Comparison of ENCODE assay signal across 26 mouse cellular contexts in the genomic region with DNA sequence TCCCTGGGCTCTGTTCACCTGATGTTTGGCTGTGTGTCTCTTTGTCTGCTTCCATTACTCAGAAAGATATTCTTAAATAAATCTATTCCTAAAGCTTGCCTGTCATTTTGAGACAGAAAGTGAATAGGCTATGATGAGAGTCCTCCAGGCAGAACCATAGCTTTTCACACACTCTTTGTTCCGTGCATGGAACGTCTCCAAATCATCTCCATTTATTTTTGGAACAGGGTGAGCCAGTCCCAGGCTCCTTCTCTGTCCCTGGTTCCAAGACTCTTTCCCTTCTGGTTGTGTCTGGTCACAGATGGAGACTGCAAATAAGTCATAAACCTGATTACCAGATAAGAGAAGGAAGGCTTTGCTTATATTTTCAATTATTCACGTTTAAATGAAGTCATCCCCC. TPM values are rescaled to one million over a fixed set of nuclear protein-coding genes. Genes with fewer than 3 reads are reported as not detected.
DNase-seq lines count a peak whose midpoint lies in the region; ATAC-seq and TF ChIP-seq lines count a peak whose summit lies in the region.
"Had no signal": no experiment of that assay in that cellular context is flagged by ENCODE, and none has a peak within 500 bp of the region (broad histone marks: within the 10 kb centered on the region; RNA-seq: fewer than 3 reads in every experiment).

No protein-coding gene starts in this region.

- no peak overlapping the region for H3K9ac ChIP-seq in midbrain, embryonic 13.5 days (replicated peaks)
- H3K9ac ChIP-seq: embryonic facial prominence, embryonic 15.5 days; heart, embryonic 13.5 days; hindbrain, embryonic 15.5 days had no signal

- TF ChIP-seq CTCF in brain, embryonic 14.5 days (IDR thresholded peaks at IDR 0.05; ENCODE audit: borderline replicate concordance, extremely low read depth, insufficient read depth, insufficient read length): no peak
- no peak for TF ChIP-seq CTCF in cerebellum, adult 2 months (IDR thresholded peaks at IDR 0.05; ENCODE audit: borderline replicate concordance, insufficient read depth, low read depth, low read length)

- H3K27ac ChIP-seq in cerebellum, adult 2 months (ENCODE audit: insufficient read depth, low read length): peak overlapping the region; percentile 62; the same call in 1 of the 2 replicates
- no peak overlapping the region for H3K27ac ChIP-seq in midbrain, embryonic 13.5 days
- H3K27ac ChIP-seq: embryonic facial prominence, embryonic 15.5 days; forebrain, embryonic 10.5 days; heart, embryonic 13.5 days; hindbrain, embryonic 15.5 days had no signal

- H3K9me3 ChIP-seq in midbrain, embryonic 13.5 days: no peaks in the 10 kb centered on the region
- H3K9me3 ChIP-seq: embryonic facial prominence, embryonic 15.5 days; G1E; heart, embryonic 13.5 days; hindbrain, embryonic 15.5 days had no signal

- peak; percentile 70 for ATAC-seq in cerebellum, adult (ENCODE audit: insufficient number of reproducible peaks, low FRiP score, low TSS enrichment)
- ATAC-seq in midbrain, embryonic 13.5 days: no peak
- no peak for ATAC-seq in megakaryocyte-erythroid progenitor cell, adult 5-6 weeks (replicated peaks; ENCODE audit: low FRiP score, low TSS enrichment, poor library complexity, severe bottlenecking)
- ATAC-seq: activated CD4-positive, CD25-positive, alpha-beta regulatory T cell, adult 4 months; CD4-positive, CD25-positive, alpha-beta regulatory T cell, adult 4 months; forebrain, embryonic 14.5 days; intestine, embryonic 16.5 days; Patski had no signal

- no peak overlapping the region for H3K4me3 ChIP-seq in cerebellum, adult 2 months (replicated peaks; ENCODE audit: insufficient read depth, low read depth, low read length)
- H3K4me3 ChIP-seq in midbrain, embryonic 13.5 days (replicated peaks): no peak overlapping the region
- H3K4me3 ChIP-seq: embryonic facial prominence, embryonic 15.5 days; erythroblast, embryonic 14.5 days; forebrain, embryonic 10.5 days; heart, embryonic 13.5 days; hindbrain, embryonic 15.5 days had no signal

- peaks cover 26% of the 10 kb centered on the region for H3K4me1 ChIP-seq in cerebellum, adult 2 months (ENCODE audit: control insufficient read depth, insufficient read depth, low read length)
- no peaks in the 10 kb centered on the region; the same call in 1 of the 2 replicates for H3K4me1 ChIP-seq in midbrain, embryonic 13.5 days (replicated peaks)
- H3K4me1 ChIP-seq: heart, embryonic 13.5 days had no signal

- no peak overlapping the region for H3K4me2 ChIP-seq in midbrain, embryonic 13.5 days (replicated peaks)
- H3K4me2 ChIP-seq: embryonic facial prominence, embryonic 15.5 days; heart, embryonic 13.5 days; hindbrain, embryonic 15.5 days had no signal

- 7% methylated on average over 3 of the region's 3 CpGs for WGBS in cerebellum, adult 2 months
- WGBS in midbrain, embryonic 13.5 days: 83% methylated on average over 3 of the region's 3 CpGs

- DNase-seq in cerebellum, postnatal 4 days (ENCODE audit: low spot score in 2 of 2): no peak
- DNase-seq in brain, embryonic 14.5 days (ENCODE audit: low read depth): peak; percentile 23
- peak; percentile 36 to 83 for DNase-seq in cerebellum, adult 2 months
- DNase-seq in cerebellum, postnatal 10 days: peak; percentile 22 to 43
- no peak for DNase-seq in urinary bladder, postnatal 4 days (ENCODE audit: low spot score in 2 of 2)
- DNase-seq: adrenal gland, adult 2 months; adrenal gland, postnatal 25 days; B cell, adult 2 months; gastrocnemius, postnatal 25 days; heart, postnatal 36 days; kidney, adult 9 months had no signal

- TF ChIP-seq POLR2A in brain, embryonic 14.5 days (IDR thresholded peaks at IDR 0.05; ENCODE audit: borderline replicate concordance, extremely low read depth, insufficient read depth, insufficient read length, poor library complexity, severe bottlenecking): no peak
- no peak for TF ChIP-seq POLR2A in cerebellum, adult 2 months (IDR thresholded peaks at IDR 0.05; ENCODE audit: borderline replicate concordance, insufficient read depth, low read length)

- no peaks in the 10 kb centered on the region for H3K36me3 ChIP-seq in midbrain, embryonic 13.5 days
- H3K36me3 ChIP-seq: embryonic facial prominence, embryonic 15.5 days; forebrain, embryonic 10.5 days; G1E; heart, embryonic 13.5 days; hindbrain, embryonic 15.5 days had no signal

- no peaks in the 10 kb centered on the region for H3K27me3 ChIP-seq in cerebellum, adult 2 months (ENCODE audit: control insufficient read depth, insufficient read depth, low read length)
- H3K27me3 ChIP-seq in midbrain, embryonic 13.5 days: no peaks in the 10 kb centered on the region
- H3K27me3 ChIP-seq: embryonic facial prominence, embryonic 15.5 days; heart, embryonic 13.5 days; hindbrain, embryonic 15.5 days; Patski had no signal

RNA-seq across cellular contexts. Expression of gene Kif5c, which starts 22.8 kb away (rescaled TPM):
- 123 and 253 TPM in 2 replicates for polyA plus RNA-seq in brain, embryonic 14.5 days (2012; rRNA removed)
- 257 and 291 TPM in 2 replicates for polyA plus RNA-seq in cerebellum, adult 2 months (2012; rRNA removed)
- polyA plus RNA-seq in midbrain, embryonic 13.5 days (2015; fragmentation: Nextera tagmentation; extraction: Ambion mirVana): 180 and 183 TPM in 2 replicates
- 0.09 and 0.74 TPM in 2 replicates for total RNA-seq in megakaryocyte-erythroid progenitor cell, adult 5-6 weeks (2014; fragmentation: Nextera tagmentation)
- 2.0 TPM in 1 of 2 replicates, not detected in the other for total RNA-seq in megakaryocyte-erythroid progenitor cell, adult 5-6 weeks (2017)
- total RNA-seq: granulocyte monocyte progenitor cell, adult 5-6 weeks had no signal
- polyA plus RNA-seq: erythroblast, embryonic 14.5 days had no signal

Comparison
In these comparisons a context has a peak if more than half of its experiments do, and no peak if none do; other contexts are left out.
1. DNase-seq: peak in brain, embryonic 14.5 days (single experiment), cerebellum, adult 2 months (2 of 2) and cerebellum, postnatal 10 days (2 of 2); none in cerebellum, postnatal 4 days (0 of 2) and urinary bladder, postnatal 4 days (0 of 2).